Mouse (Mus musculus) cerebral cortex, adult 2 months (tissue): ENCODE data around the gene Tenm4.

Experiments used
- WGBS: fragments of 180-500 bp; shearing (Covaris S2); methylation state at CpG from one replicate; pipeline ENCODE4 v1.1.7; 2018; 5-methylcytosine and 5-hydroxymethylcytosine counted together

Gene Tenm4

DNA sequence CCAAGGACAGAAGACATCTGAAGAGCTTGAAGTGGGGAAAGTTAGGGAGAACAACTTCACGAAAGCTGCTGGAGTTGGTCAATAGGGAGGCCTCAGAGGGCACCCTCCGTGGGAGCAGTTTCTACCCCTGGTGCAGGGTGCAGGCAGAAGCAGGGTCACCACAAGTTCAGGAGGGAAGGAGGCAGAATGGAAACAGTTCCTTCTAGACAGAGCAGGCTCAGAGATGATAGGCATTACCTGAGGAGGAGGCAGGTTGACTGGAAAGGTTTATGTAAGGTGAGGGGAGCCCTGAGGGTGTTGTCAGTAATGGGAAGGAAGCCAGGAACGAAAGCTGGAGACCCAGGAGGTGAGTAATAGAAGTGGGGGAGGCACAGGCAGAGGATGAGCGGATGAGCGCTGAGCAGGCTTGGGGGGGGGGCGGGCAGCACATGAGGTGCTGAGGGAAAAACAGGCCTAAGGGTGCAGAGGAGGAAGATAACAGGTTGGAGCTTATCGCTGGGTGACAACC lies 577.5 kb downstream of the Tenm4 start:
- 68% methylated on average over 7 of the region's 7 CpGs for WGBS

- WGBS: 78% methylated on average over 8 of the region's 8 CpGs
Observed at GRCm38 (mm10) chr7:96749753-96750152, 578.7 kb downstream of the Tenm4 start.

DNA sequence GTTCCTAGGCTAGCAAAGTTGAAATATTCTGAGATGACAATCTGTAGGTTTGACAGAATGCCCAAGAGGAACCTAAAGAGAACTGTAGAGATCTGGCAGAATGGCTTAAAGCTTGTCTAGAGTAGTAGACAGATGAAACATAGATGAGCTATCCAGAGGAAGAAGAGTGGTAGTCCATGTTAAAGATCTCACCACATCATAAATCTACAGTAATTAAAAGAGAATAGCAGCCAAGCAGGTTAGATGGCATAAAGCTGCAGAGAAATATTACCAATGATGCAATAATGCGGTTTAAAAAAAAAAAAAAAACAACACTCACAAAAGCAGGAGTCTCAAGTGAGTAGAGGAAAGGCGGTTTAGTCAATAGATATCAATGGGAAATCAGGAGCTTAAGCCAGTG lies 580.2 kb downstream of the Tenm4 start:
- WGBS: 97% methylated on average over 2 of the region's 2 CpGs

DNA sequence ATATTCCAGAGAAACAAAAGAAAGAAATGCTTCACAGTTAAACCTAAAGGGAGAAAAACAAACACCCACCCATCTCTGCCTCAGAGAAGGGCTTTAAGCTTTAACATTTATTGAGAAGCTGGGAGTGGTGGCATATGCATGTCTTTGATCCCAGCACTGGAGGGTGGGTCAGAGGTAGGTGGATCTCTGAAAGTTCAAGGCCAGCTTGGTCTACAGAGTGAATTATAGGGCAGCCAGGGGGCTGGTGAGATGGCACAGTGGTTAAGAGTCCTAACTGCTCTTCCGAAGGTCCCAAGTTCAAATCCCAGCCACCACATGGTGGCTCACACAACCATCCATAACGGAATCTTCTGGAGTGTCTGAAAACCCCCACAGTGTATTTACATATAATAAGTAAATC lies 581.7 kb downstream of the Tenm4 start:
- 95% methylated on average over 2 of the region's 2 CpGs for WGBS

- WGBS: 73% methylated on average over 4 of the region's 4 CpGs
Observed at GRCm38 (mm10) chr7:96753335-96754095, 582.5 kb downstream of the Tenm4 start.

DNA sequence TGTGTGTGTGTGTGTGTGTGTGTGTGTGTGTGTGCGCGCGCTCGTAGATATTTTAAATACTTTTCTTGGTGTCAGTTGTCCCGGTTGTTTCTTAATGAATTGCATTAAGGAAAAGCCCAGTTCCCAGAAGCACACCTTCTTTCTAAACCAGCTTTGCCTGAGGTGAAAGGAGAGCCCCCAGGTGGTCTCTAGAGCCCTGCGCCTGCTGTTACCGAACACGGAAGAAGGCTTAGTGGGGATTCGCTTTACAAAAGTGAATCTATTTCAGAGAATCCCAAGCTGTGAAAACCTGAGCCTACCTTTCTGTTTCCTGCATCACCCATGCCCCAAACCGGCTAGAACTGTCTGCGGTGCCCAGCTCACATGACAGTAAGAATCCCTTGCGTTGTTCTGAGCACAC lies 583.1 kb downstream of the Tenm4 start:
- WGBS: 74% methylated on average over 12 of the region's 12 CpGs

DNA sequence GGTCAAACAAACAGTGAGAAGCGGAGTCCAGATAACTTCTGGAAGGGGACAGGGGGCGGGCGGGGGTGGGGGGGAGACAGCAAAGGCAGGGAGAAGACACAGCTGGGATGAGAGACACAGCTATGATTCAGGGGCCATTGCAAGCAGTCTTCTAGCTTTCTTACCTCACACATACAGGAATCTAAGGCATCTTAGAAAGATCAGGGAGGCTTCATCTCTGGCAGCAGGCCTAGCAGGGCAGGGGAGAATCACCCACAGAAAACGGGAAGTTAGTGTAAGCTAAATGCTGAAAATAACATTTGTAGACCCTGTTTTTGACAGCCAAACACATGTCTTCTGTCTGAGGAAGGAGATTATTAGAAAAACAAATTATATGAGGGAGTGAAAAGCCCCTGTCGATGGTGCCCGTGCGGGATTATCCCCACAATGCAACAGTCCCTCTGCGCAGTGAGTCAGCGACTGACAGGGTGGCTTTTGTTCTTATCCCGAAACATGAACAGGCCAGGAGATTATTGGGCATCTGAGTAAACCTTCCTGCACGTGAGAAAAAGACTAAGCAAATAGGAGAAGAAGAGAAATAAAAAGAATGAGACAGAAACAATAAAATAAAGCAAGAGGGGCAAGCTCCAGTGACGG lies 584.5 kb downstream of the Tenm4 start:
- WGBS: 79% methylated on average over 12 of the region's 12 CpGs

DNA sequence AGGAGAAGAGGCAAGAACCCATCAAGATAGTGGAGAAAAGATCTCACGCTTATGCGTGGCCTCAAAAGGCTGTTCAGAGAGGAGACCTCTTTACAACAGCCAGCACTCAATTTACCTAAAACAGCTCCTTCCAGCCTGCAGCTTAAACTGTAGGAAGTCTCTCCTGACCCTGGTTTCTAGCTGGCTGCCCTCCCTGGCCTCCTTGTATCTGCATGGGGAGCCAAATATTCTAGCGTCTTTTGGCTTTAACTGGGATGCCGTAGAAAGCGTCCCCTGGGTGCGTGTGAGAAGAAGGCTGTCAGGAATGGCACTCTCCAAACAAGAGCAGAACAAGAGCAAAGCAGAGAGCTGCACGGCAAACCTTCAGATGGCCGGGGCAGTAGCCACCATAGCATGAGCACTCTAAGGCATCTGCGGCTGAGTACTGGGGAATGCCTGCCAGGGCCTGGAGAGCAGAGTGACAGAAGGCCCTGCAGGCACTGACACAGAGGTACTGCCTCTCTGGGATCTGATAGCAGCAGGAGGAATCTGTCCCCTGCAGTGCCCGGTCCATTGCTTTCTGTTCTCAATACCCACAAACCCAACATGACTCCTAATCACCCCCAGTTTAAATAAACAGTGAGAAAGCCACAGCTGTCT lies 585.2 kb downstream of the Tenm4 start:
- 80% methylated on average over 10 of the region's 10 CpGs for WGBS

DNA sequence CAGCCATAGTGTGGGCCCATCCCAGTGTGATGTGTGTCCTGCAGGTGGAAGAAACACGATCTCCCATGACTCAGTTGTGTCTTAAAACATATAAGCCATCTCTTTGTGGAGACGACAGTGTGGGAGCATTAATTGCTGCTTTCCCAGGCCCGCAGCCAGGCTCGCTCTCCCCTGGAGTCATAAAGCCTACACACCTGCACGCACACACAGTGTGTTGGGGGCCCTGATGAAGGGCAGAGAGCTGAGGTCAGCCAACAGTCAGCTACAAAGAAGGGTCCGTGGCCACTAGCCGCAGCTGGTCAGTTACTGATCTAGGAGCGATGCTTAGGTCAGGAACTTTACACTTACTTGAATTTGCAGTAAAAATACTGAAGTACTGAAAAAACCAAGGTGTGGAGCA lies 586.0 kb downstream of the Tenm4 start:
- WGBS: 85% methylated on average over 8 of the region's 8 CpGs

DNA sequence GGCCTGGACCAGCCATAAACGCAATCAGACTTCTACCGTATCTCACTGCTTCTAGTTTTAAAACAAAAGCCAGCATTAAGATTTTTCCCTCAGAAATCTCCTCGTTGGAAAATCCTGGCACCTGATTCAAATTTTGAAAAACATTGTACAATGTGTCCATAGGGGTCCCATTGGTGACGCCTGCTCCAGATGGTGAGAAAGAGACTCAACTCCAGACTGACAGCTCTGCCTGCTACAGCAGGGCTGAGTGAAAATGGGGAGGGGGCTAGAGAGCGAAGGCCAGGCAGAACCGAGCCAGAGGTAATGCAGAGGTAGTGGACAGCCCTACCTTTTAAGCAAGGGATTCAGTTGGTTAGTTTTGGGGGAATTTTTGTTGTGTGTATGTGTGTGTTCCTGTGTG lies 589.2 kb downstream of the Tenm4 start:
- WGBS: 74% methylated on average over 6 of the region's 6 CpGs

- WGBS: 51% methylated on average over 5 of the region's 5 CpGs
Observed at GRCm38 (mm10) chr7:96761151-96761550, 590.1 kb downstream of the Tenm4 start.

- WGBS: 38% methylated on average over 15 of the region's 15 CpGs
Observed at GRCm38 (mm10) chr7:96765321-96765960, 594.4 kb downstream of the Tenm4 start.

- WGBS: 68% methylated on average over 3 of the region's 3 CpGs
Observed at GRCm38 (mm10) chr7:96767090-96767489, 596.0 kb downstream of the Tenm4 start.

GRCm38 (mm10) chr7:96768718-96769117 lies 597.7 kb downstream of the Tenm4 start:
- 58% methylated on average over 6 of the region's 6 CpGs for WGBS

DNA sequence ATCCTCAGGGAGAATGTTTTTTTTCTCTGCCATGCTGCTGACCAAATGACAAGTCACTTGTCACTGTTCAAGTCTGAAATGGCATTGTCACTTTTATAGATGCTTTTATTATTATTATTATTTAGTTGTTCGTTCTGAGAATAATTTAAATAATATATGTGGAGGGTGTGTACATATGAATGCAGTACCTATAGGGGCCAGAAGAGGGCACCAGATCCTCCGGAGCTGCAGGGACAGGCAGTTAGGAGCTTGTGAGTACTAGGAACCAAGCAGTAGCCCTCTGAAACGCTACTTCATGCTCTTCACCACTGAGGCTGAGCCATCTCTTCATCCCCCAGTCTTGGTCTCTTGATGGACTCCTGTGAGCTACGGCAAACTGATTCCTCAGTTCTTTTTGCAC lies 598.7 kb downstream of the Tenm4 start:
- WGBS: 75% methylated on average over 4 of the region's 4 CpGs

DNA sequence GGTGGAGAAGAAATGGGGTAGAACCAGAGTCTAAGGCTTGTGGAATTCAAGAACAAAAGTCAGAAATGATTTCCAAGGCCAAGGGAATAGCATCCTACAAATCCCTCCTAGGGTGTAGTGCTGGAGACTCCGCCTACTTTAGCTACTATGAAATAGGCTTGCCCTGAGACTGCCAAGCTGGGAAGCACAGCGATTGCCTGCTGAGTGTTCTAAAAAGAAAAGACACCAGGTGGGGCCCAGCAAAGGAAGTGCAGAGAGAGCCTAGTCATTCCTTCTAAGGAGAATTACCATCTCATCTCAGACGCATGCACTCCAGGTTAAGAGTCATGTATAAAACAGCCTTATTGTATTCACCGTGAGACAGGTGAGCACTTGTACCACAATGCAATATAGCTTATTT lies 601.9 kb downstream of the Tenm4 start:
- 58% methylated on average over 4 of the region's 4 CpGs for WGBS

- WGBS: 74% methylated on average over 17 of the region's 17 CpGs
Observed at GRCm38 (mm10) chr7:96773585-96774225, 602.7 kb downstream of the Tenm4 start.

- 43% methylated on average over 6 of the region's 6 CpGs for WGBS
Observed at GRCm38 (mm10) chr7:96775080-96775486, 604.0 kb downstream of the Tenm4 start.

DNA sequence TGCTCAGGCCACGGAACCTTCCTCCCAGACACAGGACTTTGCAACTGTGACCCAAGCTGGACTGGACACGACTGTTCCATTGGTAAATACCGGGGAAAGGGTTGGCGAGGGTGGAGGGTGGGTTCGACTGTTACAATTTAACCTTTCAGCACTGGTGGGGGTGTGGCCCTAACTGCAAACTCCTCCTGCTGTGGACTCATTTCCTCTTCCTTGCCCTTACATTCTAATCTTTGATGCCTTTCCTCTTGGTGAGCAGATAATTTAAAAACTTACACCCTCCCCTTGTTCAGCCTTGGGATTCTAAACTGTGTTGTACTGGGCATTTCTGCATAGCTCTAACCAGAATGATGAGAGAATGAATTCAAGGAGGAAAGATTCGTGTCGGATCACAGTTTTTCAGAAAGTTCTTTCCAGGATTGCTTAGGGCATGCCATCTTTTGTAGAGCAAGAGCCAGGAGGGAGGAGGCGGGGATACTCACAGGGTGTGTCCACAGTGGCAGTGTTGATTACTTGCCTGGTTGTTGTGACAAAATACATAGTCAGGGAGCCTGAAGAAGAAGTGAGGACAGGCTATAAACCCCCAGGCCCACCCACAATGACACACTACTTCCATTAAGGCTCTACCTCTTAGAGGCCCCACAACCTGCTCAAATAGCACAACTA lies 607.0 kb downstream of the Tenm4 start:
- 89% methylated on average over 8 of the region's 8 CpGs for WGBS

DNA sequence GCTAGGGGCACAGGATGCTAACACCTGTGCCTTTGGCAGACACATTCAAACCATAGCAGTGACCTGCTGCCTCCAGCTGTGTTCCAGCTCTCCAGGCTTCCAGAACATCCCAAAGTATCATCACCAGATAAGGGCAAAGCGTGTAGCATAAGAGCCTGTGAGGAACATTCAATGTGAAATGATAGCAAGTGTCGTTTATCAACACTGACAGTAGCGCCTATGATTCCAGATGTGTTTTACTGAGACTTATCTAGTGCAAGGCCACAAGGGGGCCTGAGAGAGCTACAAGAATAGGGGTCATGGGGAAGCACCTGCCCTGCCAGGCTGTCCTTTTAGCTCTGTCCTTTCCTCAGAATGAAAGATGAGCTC lies 607.5 kb downstream of the Tenm4 start:
- 79% methylated on average over 3 of the region's 3 CpGs for WGBS

DNA sequence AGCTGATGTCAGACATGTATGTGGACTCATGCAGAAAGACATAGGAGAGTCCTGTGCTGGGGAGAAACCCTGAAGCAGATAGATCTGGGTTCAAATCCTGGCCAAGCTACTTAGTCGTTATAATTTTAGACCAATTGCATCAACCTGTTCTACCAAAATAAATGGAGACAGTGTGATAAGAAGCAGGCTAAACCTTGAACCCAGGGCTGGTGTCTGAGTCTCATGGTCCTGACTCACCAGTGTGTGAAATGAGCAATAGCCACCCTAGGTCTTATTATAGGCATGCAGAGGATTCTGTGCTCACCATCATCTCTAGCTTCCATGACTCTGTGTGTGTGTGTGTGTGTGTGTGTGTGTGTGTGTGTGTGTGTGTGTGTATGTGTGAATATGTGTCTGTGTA lies 609.5 kb downstream of the Tenm4 start:
- 88% methylated on average over 1 of the region's 1 CpGs for WGBS
